Mouse (Mus musculus) embryo, embryonic 11.5 days (tissue): ENCODE results near the gene Casq1.

ENCODE experiments used
- DNase-seq: peaks from one replicate; pipeline ENCODE4 v3.0.0-alpha.2; 2012; ENCODE audit warnings: low read depth, low spot score

The Casq1 gene

DNA sequence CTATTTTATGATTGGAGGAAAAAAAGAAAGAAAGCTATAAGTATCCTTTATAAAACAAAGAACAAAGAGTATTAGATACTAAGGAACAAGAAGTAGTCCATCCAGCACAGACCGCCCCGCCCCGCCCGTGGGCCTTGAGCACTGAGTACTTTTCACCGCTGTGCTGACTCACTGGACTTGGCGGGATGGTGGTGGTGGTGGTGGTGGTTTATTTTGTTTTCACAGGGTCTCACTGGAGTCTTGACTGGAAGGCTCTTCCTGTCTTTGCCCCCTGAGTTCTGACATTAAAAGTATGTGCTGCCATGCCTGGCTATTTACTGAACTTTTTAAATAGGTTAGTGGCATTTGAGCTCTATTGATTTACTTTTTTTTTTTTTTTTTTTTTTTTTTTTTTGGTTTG is 36.6 kb downstream of the Casq1 start:
- no peak for DNase-seq

DNA sequence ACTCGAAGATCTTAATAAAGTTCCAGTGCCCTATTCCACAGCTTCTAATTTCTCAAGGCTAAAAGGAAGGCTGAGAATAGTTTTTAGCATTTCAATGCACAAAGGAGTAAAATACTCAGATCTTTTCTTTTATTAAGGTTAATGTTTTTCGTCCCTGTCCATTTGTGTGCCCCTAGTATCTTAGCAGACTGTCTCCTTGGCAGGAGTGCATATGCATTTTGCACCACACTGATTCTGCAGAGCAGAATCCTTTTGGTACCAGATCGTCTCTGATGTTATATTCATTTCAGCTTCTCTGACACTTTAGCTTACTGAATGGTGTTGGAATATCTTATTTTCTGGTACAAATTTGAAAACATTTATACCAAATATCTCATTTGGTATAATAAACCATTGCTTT is 37.9 kb downstream of the Casq1 start:
- DNase-seq = no peak

- no peak for DNase-seq
Observed at GRCm38 (mm10) chr1:172180881-172181280, 38.8 kb downstream of the Casq1 start.

DNA sequence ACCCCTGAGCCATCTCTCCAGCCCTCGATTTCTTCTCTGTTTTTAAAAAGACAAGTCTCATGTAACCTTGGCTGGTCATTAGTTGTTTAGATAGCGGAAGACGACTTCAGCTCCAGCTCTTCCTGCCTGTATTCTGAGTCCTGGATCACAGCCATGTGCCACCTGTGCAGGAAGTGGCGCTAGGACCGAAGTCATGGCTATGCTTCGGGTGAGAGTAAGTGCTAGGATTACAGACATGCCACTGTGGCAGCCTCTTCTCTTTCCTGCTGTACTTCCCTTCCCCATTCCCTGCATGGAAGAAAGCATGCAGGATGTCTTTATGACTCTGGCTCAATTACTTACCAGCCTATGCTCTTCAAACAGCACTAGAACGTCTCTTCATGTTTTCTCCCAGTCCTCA is 40.6 kb downstream of the Casq1 start:
- DNase-seq = no peak

DNA sequence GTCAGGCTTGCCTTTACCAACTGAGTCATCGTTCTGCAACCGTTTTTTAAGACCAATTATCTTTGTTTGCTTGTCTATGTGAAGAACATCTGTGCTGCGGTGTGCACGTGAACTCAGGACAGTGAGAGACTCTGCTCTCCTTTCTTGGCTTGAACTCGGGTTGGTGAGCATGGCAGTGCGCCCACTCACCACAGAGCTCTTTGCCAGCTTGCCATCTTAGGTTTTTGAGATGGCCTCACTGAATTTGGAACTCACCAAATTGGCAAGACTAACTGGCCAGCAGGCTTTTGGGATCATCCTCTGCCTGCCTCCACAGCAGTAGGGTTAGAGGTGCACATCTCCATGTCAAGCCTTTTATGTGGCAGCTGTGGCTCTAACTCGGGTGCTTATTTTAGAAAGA is 41.9 kb downstream of the Casq1 start:
- no peak for DNase-seq

DNA sequence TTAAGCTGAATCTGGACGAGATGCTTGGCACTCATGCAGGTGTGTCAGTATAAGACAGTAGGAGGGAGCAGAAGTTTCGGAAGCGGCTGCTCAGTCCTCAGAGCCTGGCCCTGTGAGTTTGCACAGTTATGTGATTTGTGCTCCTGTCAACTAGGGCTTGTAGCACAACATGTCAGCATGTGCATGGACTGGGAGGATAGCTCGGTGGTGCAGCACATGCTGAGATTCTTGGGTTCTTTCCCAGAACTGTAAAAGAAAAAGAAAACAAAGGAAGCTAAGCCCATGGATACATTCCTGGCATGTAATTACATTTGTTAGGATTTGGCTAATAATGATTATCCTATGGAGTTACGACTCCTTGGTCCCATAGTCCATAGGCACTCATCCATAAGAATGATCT is 46.5 kb downstream of the Casq1 start:
- DNase-seq = no peak

DNA sequence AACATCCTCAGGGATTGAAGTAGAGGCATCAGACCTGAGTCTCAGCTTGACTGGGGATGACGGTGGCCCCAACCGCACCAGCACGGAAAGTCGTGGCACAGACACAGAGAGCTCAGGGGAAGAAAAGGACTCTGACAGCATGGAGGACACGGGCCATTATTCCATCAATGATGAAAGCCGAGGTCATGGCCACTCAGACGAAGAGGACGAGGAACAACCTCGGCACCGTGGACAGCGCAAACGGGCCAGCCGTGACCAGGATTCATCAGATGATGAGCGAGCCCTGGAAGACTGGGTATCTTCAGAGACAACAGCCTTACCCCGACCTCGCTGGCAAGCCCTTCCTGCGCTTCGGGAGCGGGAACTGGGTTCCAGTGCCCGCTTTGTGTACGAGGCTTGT is 47.3 kb downstream of the Casq1 start:
- DNase-seq = no peak

GRCm38 (mm10) chr1:172169809-172170208 is 49.9 kb downstream of the Casq1 start:
- DNase-seq = no peak

DNA sequence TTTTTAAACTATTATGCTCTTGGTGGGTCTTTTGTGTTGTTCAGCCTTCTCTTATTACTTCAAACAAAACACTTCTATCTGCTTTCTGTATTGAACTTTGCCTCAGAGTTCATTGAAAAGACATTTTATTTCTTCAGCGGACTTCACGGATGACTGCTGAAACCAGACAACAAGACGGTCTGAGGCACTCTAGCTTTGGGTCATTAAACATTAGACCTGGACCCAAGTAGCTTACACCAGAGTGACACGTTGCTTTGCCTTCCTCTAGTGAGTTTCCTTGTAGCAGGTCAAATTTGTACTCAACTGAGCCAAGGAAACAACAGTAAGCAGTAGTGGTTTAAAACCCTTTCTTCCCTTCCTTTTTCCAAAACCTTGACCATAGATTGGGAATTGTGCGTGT is 51.8 kb downstream of the Casq1 start:
- DNase-seq = no peak

DNA sequence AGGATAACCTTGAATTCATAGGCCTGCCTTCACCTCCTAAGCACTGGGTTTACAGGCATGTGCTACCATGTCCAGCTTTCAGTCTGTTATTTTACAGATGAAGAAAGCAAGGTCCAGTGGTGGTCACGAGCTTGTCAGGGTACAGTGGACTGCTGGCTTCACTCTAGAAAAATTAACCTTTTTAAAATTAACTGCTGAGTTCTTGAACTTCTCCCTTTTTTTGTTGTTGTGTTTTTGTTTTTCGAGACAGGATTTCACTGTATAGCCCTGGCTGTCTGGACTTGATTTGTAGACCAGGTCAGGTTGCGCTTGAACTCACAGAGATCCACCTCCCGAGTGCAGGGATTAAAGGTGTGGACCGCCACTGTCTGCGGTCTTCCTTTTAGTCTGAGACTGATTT is 56.7 kb downstream of the Casq1 start:
- no peak for DNase-seq

- DNase-seq = no peak
Observed at GRCm38 (mm10) chr1:172162009-172162408, 57.7 kb downstream of the Casq1 start.

DNA sequence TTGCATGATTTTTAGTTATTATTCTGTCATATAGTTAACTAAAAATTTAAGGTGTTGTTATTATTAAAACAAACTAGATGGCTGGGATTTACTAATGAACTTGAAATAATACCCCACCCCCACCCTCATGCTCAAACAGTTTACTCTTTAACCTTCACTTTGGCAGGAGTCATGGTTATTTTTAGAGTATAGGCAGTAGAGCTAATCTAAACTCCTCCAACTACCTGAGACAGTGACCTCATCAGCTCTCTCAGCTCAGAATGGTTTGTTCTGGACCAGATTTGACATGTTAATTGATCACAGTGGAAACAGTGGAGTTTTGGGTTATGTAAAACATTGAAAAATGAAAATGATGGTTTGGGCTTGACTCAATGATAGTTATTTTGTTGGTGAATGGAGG is 59.2 kb downstream of the Casq1 start:
- DNase-seq = no peak

- no peak for DNase-seq
Observed at GRCm38 (mm10) chr1:172159970-172160369, 59.7 kb downstream of the Casq1 start.
